Mouse (Mus musculus): ENCODE measurements around the gene Cfi.

The Cfi gene

DNA sequence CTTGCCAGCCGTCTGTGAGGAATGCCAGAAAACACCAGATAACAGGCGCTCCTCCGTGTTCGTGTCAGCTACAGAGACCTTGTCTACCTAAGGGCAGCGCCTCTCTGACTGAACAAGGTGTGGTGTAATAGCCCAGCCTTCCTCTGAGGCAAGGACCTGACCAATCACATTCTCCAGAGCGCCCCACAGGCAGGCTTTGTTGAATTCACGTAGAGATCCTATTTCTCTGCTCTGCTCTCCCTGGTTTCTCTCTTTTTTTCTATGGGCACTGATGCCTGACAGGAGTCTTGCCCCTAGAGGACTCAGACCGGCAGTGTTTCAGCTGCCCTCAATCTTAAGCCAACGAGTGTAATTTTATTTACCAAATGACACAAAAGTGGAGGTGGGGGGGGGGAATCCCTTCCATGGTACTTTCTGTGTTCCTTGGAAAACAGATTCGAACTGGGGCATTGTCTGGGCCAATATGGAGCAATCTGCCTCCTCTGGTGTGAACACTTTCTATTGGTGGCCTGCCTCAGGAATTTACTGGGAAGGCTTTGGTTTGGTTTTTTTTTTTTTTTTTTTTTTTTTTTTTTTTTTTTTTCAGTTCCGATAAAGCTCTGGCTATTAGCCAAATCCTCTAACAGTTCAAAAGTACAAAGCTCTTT, 490 bp downstream of the Cfi start:
- H3K4me3 ChIP-seq (replicated peaks; ENCODE audit: low read length) = no peak overlapping the region
- H3K9me3 ChIP-seq (ENCODE audit: low read length) = no peaks in the 10 kb centered on the region
- peaks cover 22% of the 10 kb centered on the region for H3K4me1 ChIP-seq (replicated peaks; ENCODE audit: low read depth, low read length)
- 0 out of 2 replicates have a peak, but pooled peaks cover 3% of the 10 kb centered on the region for H3K27me3 ChIP-seq (ENCODE audit: insufficient read depth, low read length)
- TF ChIP-seq POU5F1 (IDR thresholded peaks at IDR 0.05; ENCODE audit: borderline replicate concordance, low read length) (no peak), NANOG (IDR thresholded peaks at IDR 0.05; ENCODE audit: borderline replicate concordance, low read length) (no peak), CTCF (conservative IDR thresholded peaks at IDR 0.05; ENCODE audit: low read length) (no peak)
- H3K36me3 ChIP-seq (ENCODE audit: insufficient read depth, low read length) = no peaks in the 10 kb centered on the region

DNA sequence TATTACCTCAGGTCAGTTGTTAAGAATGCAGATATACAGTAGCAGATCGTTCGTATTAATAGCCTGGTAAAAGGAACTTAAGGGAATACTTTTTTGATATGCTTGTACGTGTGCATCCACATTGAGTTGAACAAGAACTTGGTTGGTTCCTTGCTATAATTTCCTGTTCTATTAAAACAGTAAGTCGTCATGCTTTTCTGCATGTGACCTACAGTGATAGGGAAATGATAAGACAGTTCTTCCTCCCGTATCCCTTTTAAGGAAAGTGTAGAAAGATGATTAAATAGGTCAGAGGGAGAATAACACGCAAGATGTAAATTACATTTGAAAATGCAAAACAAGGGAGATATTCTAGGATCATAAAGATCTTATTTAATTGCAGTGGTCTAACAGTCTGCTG, 1.3 kb downstream of the Cfi start:
- H3K27me3 ChIP-seq (ENCODE audit: insufficient read depth, low read length) = 0 out of 2 replicates have a peak, but pooled peaks cover 3% of the 10 kb centered on the region
- no peak for TF ChIP-seq NANOG (IDR thresholded peaks at IDR 0.05; ENCODE audit: borderline replicate concordance, low read length)
- TF ChIP-seq CTCF (conservative IDR thresholded peaks at IDR 0.05; ENCODE audit: low read length) = no peak
- no peak for TF ChIP-seq POU5F1 (IDR thresholded peaks at IDR 0.05; ENCODE audit: borderline replicate concordance, low read length)
- no peak overlapping the region for H3K4me3 ChIP-seq (replicated peaks; ENCODE audit: low read length)
- no peaks in the 10 kb centered on the region for H3K36me3 ChIP-seq (ENCODE audit: insufficient read depth, low read length)
- H3K9me3 ChIP-seq (ENCODE audit: low read length) = no peaks in the 10 kb centered on the region
- H3K4me1 ChIP-seq (replicated peaks; ENCODE audit: low read depth, low read length) = peaks cover 17% of the 10 kb centered on the region

DNA sequence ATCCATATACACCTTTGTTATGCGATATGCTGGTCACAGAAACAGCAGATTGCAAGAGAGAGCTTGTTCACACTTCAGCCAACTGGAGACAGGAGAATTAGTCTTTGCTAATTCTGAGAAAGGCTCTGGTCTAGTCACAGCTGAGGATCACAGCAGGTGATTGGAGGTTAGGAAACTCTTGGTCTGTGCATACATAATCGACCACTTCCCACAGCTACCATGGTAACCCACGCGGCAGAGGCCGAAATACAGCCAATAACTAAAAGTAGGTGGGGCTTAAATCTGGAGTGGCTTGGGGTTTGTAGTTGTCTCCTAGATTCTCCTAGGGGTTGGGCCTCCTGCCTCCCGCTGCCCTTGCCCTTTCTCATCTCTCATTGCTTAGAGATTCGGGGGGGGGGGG, 2.3 kb downstream of the Cfi start:
- Histone ChIP-seq H3K4me1 (replicated peaks; ENCODE audit: low read depth, low read length) (peaks cover 17% of the 10 kb centered on the region), H3K27me3 (ENCODE audit: insufficient read depth, low read length) (0 out of 2 replicates have a peak, but pooled peaks cover 4% of the 10 kb centered on the region), H3K9me3 (ENCODE audit: low read length) (no peaks in the 10 kb centered on the region), H3K4me3 (replicated peaks; ENCODE audit: low read length) (no peak overlapping the region), H3K36me3 (ENCODE audit: insufficient read depth, low read length) (no peaks in the 10 kb centered on the region)
- no peak for TF ChIP-seq CTCF (conservative IDR thresholded peaks at IDR 0.05; ENCODE audit: low read length)
- no peak for TF ChIP-seq POU5F1 (IDR thresholded peaks at IDR 0.05; ENCODE audit: borderline replicate concordance, low read length)
- no peak for TF ChIP-seq NANOG (IDR thresholded peaks at IDR 0.05; ENCODE audit: borderline replicate concordance, low read length)

DNA sequence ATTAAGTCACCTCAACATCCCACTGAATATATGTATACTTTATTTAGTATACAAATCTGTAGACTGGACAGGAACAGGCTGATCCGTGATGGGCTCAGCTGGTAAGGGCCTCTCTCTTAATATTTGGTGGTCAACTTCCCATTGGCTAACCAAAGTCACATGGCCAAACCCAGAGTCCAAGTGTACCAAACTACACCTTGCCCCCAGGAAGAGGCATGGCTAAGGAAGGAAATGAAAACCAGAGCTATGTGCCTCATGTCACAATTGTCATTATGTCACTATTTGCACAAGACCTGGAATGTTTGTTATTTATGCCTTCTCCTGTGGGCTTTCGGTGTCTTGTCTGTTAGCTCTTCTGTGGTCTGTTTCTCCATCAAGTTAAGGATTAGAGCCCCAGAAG, 10.2 kb downstream of the Cfi start:
- no peaks in the 10 kb centered on the region for H3K36me3 ChIP-seq (ENCODE audit: insufficient read depth, low read length)
- H3K4me1 ChIP-seq (replicated peaks; ENCODE audit: low read depth, low read length) = peaks cover 5% of the 10 kb centered on the region; the same call in 1 of the 2 replicates
- no peaks in the 10 kb centered on the region for H3K9me3 ChIP-seq (ENCODE audit: low read length)
- H3K27me3 ChIP-seq (ENCODE audit: insufficient read depth, low read length) = 0 out of 2 replicates have a peak, but pooled peaks cover 7% of the 10 kb centered on the region
- no peak for TF ChIP-seq NANOG (IDR thresholded peaks at IDR 0.05; ENCODE audit: borderline replicate concordance, low read length)
- TF ChIP-seq POU5F1 (IDR thresholded peaks at IDR 0.05; ENCODE audit: borderline replicate concordance, low read length) = no peak
- no peak for TF ChIP-seq CTCF (conservative IDR thresholded peaks at IDR 0.05; ENCODE audit: low read length)
- H3K4me3 ChIP-seq (replicated peaks; ENCODE audit: low read length) = no peak overlapping the region

DNA sequence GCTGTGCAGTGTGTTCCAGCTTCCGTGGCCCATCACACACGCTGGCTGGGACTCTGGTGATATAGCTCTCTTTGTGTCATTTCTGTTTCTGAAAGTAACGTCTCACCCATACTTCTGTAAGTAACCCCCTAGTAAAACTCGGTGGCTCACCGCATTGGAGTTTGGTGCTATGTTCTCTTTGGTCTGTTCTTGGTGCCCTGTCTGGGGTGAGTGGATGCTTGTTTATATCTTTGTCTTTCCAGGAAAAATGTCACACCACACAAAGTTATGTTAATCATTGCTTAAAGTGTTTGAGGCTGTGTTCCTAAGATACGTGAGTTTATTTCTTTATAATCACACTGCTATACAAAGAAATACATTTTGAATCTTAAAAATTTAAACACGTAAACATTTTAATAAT, 11.2 kb downstream of the Cfi start:
- H3K36me3 ChIP-seq (ENCODE audit: insufficient read depth, low read length) = no peaks in the 10 kb centered on the region
- no peak overlapping the region for H3K4me3 ChIP-seq (replicated peaks; ENCODE audit: low read length)
- peaks cover 5% of the 10 kb centered on the region; the same call in 1 of the 2 replicates for H3K4me1 ChIP-seq (replicated peaks; ENCODE audit: low read depth, low read length)
- H3K27me3 ChIP-seq (ENCODE audit: insufficient read depth, low read length) = 0 out of 2 replicates have a peak, but pooled peaks cover 7% of the 10 kb centered on the region
- no peak for TF ChIP-seq NANOG (IDR thresholded peaks at IDR 0.05; ENCODE audit: borderline replicate concordance, low read length)
- no peak for TF ChIP-seq CTCF (conservative IDR thresholded peaks at IDR 0.05; ENCODE audit: low read length)
- TF ChIP-seq POU5F1 (IDR thresholded peaks at IDR 0.05; ENCODE audit: borderline replicate concordance, low read length) = no peak
- no peaks in the 10 kb centered on the region for H3K9me3 ChIP-seq (ENCODE audit: low read length)

- Histone ChIP-seq H3K4me3 (replicated peaks; ENCODE audit: low read length) (no peak overlapping the region), H3K9me3 (ENCODE audit: low read length) (peaks cover 10% of the 10 kb centered on the region; the same call in 1 of the 2 replicates), H3K4me1 (replicated peaks; ENCODE audit: low read depth, low read length) (peaks cover 9% of the 10 kb centered on the region; the same call in 1 of the 2 replicates), H3K27me3 (ENCODE audit: insufficient read depth, low read length) (no peaks in the 10 kb centered on the region), H3K36me3 (ENCODE audit: insufficient read depth, low read length) (no peaks in the 10 kb centered on the region)
- TF ChIP-seq CTCF (conservative IDR thresholded peaks at IDR 0.05; ENCODE audit: low read length) = no peak
- TF ChIP-seq NANOG (IDR thresholded peaks at IDR 0.05; ENCODE audit: borderline replicate concordance, low read length) = no peak
- TF ChIP-seq POU5F1 (IDR thresholded peaks at IDR 0.05; ENCODE audit: borderline replicate concordance, low read length) = no peak
Measured at GRCm38 (mm10) chr3:129862592-129862991, 26.9 kb downstream of the Cfi start.

- no peaks in the 10 kb centered on the region for H3K36me3 ChIP-seq (ENCODE audit: insufficient read depth, low read length)
- no peaks in the 10 kb centered on the region for H3K9me3 ChIP-seq (ENCODE audit: low read length)
- H3K4me3 ChIP-seq (replicated peaks; ENCODE audit: low read length) = no peak overlapping the region
- TF ChIP-seq POU5F1 (IDR thresholded peaks at IDR 0.05; ENCODE audit: borderline replicate concordance, low read length) (no peak), NANOG (IDR thresholded peaks at IDR 0.05; ENCODE audit: borderline replicate concordance, low read length) (no peak), CTCF (conservative IDR thresholded peaks at IDR 0.05; ENCODE audit: low read length) (peak; percentile 80)
- H3K4me1 ChIP-seq (replicated peaks; ENCODE audit: low read depth, low read length) = peaks cover 9% of the 10 kb centered on the region; the same call in 1 of the 2 replicates
- H3K27me3 ChIP-seq (ENCODE audit: insufficient read depth, low read length) = no peaks in the 10 kb centered on the region
Measured at GRCm38 (mm10) chr3:129863698-129864097, 28.0 kb downstream of the Cfi start.

DNA sequence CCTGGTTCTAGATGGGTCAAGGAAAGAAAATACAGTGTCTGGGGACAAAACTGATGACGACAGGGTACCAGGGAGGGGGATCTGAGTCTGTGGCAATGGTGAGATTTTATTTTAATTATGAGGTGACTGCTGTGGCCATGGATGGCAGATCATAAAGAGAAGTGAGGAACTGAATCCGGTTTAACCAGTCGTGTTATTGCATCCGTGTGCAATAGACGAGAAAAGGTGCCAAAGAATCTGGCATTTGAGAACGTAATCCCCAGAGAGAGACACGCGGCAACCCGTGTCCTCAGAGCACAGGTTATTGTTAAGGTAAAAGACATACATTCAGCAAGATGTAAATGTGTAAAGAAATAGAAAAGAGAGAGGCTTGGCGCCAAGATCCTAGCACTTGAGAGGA, 41.6 kb downstream of the Cfi start:
- H3K4me1 ChIP-seq (replicated peaks; ENCODE audit: low read depth, low read length) = peaks cover 29% of the 10 kb centered on the region

More for the DNA sequence above, 41.6 kb downstream of the Cfi start:
- peaks cover 22% of the 10 kb centered on the region for H3K27me3 ChIP-seq (ENCODE audit: insufficient read depth, low read length)
- TF ChIP-seq POU5F1 (IDR thresholded peaks at IDR 0.05; ENCODE audit: borderline replicate concordance, low read length) (no peak), CTCF (conservative IDR thresholded peaks at IDR 0.05; ENCODE audit: low read length) (no peak), NANOG (IDR thresholded peaks at IDR 0.05; ENCODE audit: borderline replicate concordance, low read length) (no peak)
- peaks cover 6% of the 10 kb centered on the region for H3K9me3 ChIP-seq (ENCODE audit: low read length)
- no peaks in the 10 kb centered on the region for H3K36me3 ChIP-seq (ENCODE audit: insufficient read depth, low read length)
- no peak overlapping the region for H3K4me3 ChIP-seq (replicated peaks; ENCODE audit: low read length)

All from E14TG2a.4 (cell line).